Mouse (Mus musculus): ENCODE results near the gene Tctex1d2.

Gene Tctex1d2

DNA sequence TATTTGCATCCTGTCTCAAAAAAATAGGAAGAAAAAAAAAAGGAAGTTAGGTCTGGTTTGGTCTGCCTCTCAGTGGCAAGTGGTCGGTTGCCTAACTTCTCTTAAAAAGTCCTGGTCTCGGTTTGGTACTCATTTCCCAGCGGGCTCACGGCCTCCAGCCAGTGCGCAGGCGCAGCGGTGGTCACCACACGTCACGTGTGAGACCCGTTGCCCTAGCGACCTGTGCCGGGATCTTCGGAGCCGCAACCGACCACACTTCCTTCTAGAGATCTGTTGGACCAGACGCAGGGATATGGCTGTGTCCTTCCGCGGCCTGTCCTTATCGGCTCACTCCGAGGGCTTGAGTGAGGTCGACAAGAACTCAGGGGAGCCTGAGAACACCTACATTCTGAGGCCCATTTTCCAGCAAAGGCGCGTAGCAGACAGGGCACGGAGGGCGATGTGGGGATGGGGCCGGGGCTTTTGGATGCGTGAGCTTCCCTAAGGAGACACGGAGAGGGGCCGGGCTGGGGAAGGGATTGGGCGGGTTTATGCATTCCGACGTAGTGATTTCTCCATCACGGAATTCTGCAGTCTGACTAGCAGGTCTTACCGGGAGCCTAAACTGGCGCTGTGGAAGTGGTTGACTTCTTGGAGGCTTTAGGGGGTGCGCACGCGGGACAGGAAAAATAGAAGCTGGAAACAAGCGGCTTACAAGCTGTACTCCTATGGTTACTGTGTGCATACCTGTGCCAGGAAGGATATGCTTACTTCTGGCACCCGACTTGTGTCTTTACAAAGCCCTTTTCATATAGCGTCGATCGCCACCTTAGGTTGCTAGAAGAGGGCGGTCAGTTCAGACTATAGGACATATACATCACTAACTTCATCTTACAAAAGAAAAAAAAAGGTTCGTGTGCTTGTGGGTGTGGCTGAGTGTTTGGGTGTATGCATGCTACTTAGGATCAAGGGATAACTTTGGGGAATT is at the start of gene Tctex1d2:
Tctex1d2 (plus strand) TSS at position 186 of the 967 bp plus-strand sequence.
- DNase-seq = peak; percentile 91

GRCm38 (mm10) chr16:32371351-32371750 is 48.2 kb upstream of the Tctex1d2 start:
- DNase-seq = no peak

DNA sequence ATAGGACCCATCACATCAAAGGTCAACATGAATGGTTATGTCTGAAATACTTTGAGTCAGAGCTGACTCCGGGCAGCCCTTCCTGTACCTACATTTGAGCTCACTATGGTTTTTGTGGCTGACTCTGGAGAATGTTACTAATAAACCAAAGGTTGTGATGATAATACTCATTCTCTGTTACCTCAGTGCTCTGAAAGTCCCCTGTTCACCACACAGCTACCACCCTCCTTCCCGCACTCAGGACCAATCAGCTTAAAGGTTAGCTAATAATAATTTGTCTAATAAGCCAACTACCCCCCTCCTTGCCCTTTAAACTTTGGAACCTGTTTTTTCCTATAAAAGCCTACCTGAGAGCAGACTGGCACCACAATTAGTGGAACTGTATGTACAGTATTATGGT is 39.9 kb upstream of the Tctex1d2 start:
- DNase-seq = no peak

GRCm38 (mm10) chr16:32382901-32383300 is 36.6 kb upstream of the Tctex1d2 start:
- no peak for DNase-seq

DNA sequence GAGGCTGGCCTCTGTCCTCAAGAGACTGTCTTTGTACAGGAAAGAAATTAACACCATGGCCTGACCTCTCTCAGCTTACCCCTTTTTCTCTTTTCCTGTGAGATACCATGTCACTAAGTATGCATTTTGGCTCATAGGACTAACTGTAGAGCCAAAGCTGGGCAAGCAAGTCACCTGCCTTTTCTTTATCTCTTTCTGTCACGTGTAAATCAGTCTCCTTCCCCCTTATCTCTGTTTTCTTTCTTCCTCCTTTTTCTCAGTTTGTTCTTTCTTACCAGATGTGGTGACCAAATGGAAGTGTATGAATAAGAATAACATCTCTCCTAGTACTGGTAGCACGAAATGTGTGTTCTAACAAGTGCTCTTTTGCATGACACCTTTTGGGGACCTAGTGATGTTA is 34.6 kb upstream of the Tctex1d2 start:
- no peak for DNase-seq

DNA sequence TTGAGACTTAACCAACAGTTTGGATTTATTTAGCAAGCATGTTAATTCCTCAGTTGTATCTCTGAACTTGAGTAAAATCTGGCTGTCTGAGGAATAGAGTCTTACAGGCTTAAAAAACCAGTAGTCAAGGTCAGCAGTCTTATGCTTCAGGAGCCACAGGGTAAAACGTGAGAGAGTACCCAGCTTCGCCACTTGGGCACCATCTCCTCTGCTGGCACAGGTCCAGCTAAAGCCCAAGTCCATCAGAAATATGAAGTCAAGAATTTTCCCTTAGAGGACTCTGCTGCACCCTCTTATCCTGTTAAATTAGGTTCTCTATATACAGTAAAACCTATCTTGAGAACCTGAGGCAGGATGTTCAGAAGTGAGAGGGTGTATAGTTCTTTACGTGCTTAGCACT is 32.7 kb upstream of the Tctex1d2 start:
- DNase-seq = no peak

- no peak for DNase-seq
These were observed 30.5 kb upstream of the Tctex1d2 start for GRCm38 (mm10) chr16:32389049-32389448.

- DNase-seq = no peak
These were observed 29.7 kb upstream of the Tctex1d2 start for GRCm38 (mm10) chr16:32389841-32390240.

DNA sequence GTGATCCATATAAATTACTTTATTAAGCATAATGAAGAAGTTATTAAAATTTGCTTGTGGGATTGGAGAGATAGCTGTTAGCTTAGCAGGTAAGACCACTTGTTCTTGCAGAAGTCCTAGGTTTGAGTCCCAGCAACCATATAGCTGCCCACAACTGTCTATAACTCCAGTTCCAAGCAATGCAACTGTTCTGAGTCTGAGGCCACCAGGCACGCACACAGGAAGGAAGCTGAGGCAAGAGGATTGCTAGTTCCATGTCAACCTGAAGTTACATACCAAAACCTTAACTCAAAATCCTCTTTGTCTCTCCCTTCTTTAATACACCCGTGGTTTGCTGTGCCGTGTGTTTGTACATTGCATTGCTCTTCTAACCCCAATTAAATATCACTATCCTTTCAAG is 28.6 kb upstream of the Tctex1d2 start:
- no peak for DNase-seq

DNA sequence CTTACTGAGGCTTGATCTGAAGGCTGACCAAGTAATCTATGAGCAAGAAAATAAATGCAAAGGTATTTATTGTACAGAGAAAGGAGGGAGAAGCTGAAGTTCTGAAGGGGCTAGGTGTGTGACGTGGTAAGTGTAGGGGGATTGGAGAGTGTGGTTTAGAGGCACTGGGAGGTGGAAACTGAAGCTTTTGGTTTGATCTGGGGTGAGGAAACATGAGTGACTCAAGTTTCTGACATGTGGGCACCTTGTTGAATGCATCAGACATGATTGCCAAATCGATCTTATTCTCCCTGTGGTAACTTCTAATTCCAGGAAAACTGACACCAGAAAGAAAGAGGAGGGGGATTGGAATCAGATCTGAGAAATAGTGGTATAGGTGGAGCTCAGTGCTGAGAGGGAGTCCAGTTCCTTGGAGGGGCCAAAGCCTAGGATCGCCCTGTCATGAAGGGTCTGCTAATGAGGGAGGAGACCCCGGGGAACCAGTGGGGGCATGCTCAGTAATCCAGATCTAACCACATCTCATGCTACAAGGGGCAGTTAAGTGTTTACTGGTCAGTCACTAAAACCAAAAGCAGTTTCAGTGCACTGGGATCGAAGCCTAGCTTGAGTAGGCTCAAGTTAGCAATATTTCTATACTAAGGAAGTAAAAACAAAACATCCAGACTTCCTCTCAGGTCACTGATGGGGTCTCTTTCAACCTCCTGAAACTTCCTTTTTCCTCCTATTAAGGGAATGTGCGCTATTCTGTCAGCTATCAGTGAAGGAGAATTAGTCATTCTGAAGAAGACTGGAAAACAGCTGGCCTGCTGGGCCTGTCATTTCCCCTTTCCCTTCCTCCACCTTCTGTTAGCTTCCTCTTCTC is 23.6 kb upstream of the Tctex1d2 start:
- DNase-seq = no peak

- no peak for DNase-seq
These were observed 23.0 kb upstream of the Tctex1d2 start for GRCm38 (mm10) chr16:32396541-32396835.

DNA sequence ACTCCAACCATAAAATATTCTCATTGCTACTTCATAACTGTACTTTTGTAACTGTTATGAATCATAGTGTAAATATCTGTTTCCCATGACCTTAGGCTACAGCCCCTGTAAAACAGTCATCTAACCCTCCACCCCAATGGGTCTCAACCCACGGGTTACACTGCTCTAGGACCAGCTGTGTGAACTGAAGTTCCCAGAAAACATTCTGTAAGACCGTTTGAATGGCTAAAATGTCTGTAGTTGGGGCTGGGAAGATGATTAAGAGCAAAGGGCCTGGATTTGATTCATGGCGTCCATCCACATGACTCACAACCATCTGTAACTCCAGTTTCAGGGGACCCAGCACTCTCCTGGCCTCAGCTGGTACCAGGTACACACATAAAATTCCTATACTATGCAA is 21.3 kb upstream of the Tctex1d2 start:
- no peak for DNase-seq

DNA sequence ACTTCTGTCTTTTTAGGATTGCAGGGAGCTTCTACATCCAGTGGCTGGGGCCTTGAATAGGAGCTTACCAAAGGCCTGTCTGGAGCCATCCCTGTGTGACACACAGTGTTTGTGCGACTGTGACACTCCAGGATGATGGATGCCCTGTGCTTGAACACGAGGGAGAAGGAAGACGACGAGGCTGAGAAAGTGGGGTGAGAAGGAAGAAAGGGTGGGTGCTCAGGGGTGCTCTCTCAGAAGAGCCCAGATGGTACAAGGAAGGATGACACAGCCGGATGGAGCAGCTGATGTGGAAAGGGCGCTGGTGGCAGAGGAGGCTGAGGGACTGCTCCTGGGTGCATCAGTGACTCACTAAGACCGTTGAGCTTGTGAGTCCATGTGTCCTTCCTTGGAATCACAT is 19.2 kb upstream of the Tctex1d2 start, which contains the start of gene Tm4sf19:
Tm4sf19 (plus strand) TSS at position 240 of the 400 bp plus-strand sequence.
- DNase-seq = no peak

DNA sequence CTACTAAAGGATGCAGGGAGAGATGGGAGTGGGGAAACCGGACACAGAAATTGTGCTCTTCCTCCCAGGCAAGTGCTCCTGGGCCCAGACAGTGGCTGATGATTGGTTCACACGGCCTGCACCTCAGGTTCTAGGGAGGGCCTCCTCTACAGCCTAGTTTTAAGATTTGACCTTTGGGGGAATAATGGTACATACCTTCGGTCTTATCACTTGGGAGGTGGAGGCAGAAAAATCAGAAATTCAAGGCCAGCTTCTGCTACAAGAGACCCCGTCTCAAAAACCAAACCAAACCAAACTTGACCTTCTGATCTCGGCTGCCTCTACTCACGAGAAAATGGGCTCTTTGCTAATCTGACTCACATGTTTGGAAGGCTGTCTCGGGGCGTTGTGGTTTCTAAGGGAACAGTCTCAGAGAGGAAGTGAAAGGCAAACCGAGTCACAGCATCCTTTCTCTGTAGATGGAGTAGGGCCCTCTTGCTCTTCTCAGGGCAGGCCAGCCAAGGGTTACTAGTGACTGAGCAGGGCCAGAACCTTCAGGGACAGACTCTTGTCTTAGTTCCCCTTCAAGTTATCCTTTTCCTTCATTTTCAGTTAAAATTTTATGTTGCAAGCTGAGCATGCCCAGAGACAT is 18.1 kb upstream of the Tctex1d2 start:
- DNase-seq = no peak

DNA sequence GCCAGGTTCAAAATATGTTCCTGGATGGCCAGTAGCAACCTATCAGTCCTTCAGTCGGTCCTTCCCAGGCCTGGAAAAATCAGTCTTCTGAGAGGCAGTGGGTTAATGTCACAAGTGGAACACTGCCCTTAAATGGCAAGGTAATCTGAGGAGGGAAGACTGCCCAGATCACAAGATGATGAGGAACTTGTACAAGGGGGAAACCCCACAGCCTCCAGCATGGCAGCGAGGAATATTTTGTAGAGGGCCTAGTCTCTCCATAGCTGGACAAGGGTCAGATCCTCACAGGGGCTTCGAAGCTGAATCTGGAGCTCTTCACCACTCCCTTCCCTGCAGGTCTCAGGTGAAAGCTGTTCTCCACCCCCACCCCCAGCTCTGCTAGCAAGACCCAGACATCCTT is 16.7 kb upstream of the Tctex1d2 start:
- DNase-seq = no peak

GRCm38 (mm10) chr16:32405716-32406115 is 13.8 kb upstream of the Tctex1d2 start:
- DNase-seq = no peak

GRCm38 (mm10) chr16:32406671-32407070 is 12.8 kb upstream of the Tctex1d2 start:
- DNase-seq = no peak

DNA sequence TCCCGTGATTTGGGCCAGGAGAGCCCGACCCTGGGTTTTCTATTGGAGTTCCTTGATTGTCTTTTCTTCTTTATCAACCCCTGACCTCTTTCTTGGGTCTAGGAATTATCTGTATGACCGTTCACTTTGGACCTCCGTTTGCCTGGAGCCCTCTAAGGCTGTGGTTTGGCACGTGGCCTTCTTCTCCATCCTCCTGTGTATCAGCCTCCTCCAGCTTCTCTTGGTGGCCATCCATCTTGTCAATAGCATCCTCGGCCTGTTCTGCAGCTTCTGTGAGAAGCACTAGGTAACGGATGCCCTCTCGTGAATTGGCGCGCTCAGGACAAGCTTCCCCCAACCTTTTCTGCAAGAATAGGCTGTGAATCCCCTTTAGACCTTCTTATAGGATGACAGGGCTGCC is 11.8 kb upstream of the Tctex1d2 start:
- DNase-seq = no peak

DNA sequence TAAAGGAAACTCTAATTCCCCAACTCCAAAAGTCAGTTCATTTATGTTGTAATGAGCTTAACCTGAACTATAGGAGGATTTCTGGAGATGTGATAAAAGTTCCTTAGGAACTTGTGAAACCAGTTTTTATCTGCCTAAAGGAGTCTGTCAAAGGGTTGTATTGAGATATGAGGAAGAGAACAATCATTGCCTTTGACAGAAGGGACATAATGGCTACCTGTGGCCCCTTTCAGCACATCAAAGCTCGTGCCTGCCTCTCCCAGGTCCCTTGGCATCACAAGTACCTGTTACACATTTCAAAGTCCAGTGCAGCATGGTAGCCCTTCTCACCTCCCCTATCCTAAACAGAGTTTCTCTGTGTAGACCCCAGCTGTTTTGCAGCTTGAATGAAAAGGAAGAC is 2.0 kb upstream of the Tctex1d2 start:
- DNase-seq = no peak

GRCm38 (mm10) chr16:32427506-32427905 is 8.0 kb downstream of the Tctex1d2 start:
- no peak for DNase-seq

DNA sequence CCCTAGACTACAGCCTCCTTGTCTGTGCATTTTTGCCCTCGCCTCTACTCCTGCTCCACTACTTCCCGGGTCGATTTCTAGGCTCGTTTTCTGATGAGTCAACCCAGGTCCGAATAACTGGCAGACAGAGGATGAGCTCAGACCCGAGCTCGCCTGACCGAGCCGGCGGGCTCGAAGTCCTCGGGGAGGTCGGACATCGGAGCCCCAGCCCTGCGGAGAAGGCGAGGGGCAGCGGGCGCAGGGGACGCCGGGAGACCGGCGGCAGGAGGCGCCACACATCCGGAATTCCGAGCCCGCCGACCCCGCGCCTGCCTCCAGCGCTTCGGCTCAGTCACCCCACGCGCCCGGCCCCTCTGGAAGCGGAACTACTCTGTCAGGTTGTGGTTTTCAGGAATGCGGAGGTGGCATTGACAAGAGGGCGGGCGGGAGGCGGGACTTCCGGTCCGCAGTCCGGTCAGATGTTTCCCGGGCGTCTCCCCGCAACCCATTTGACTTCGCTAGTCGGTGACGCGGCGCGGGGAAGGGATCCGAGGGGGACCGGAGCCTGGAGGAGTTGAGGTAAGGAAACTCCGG is 11.1 kb downstream of the Tctex1d2 start, which contains the start of gene Pcyt1a:
Pcyt1a (plus strand) TSS at position 448 of the 573 bp plus-strand sequence.
- DNase-seq = peak; percentile 89

DNA sequence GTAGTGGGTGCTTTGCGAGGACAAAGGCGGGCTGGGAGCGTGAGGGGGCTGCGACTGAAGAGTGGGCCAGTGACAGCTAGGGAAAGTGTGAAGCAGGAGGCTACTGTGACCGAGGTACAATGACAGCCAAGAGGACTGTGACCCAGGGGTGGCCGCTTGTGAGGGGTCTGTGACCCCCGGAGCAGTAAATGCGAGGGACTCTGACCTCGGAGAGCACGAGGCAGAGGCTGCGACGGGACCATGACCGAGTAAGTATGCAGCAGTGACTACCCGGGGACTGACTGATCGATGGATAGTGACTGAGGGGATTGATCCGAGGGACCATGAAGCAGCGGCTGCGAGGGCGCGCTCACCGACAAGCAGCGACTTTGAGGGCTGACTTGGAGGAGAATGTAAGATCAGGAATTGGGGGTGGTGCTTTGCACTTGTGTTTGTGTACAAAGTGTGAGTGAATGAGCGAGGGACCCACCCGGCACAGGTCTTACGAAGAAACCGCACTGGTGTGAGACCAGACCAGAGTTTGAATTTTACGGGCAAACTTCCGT is 11.6 kb downstream of the Tctex1d2 start:
- no peak for DNase-seq

GRCm38 (mm10) chr16:32431926-32432325 is 12.4 kb downstream of the Tctex1d2 start:
- DNase-seq = no peak
